Mouse (Mus musculus): ENCODE results near the gene Rsph1.

GRCm38 (mm10) chr17:31299981-31300380 is 22.8 kb upstream of the Rsph1 start:
- TF ChIP-seq CTCF (IDR thresholded peaks at IDR 0.05; ENCODE audit: low read depth, low read length) = no peak
- TF ChIP-seq POLR2A (IDR thresholded peaks at IDR 0.05; ENCODE audit: borderline replicate concordance, low read depth, low read length) = no peak
